20 mouse cellular contexts compared by ENCODE assay signal in genomic region chr16:7529811-7530210, GRCm38 (mm10).
DNase-seq lines count a peak whose midpoint lies in the region; ATAC-seq and TF ChIP-seq lines count a peak whose summit lies in the region.
"Had no signal": no experiment of that assay in that cellular context is flagged by ENCODE, and none has a peak within 500 bp of the region (broad histone marks: within the 10 kb centered on the region; RNA-seq: fewer than 3 reads in every experiment).

No protein-coding gene starts in this region.

- peak overlapping the region; percentile 70; the same call in 1 of the 2 replicates for H3K27ac ChIP-seq in midbrain, embryonic 15.5 days
- no peak overlapping the region for H3K27ac ChIP-seq in midbrain, embryonic 13.5 days
- H3K27ac ChIP-seq in neural tube, embryonic 13.5 days (replicated peaks): peak overlapping the region; percentile 90
- H3K27ac ChIP-seq in neural tube, embryonic 15.5 days (replicated peaks): no peak overlapping the region
- H3K27ac ChIP-seq: embryonic facial prominence, embryonic 13.5 days; embryonic facial prominence, embryonic 15.5 days; forebrain, embryonic 10.5 days had no signal

- peaks cover 17% of the 10 kb centered on the region for H3K4me1 ChIP-seq in midbrain, embryonic 15.5 days
- peaks cover 18% of the 10 kb centered on the region for H3K4me1 ChIP-seq in midbrain, embryonic 13.5 days (replicated peaks)
- H3K4me1 ChIP-seq in neural tube, embryonic 13.5 days (replicated peaks): peaks cover 33% of the 10 kb centered on the region
- peaks cover 23% of the 10 kb centered on the region for H3K4me1 ChIP-seq in neural tube, embryonic 15.5 days
- no peaks in the 10 kb centered on the region for H3K4me1 ChIP-seq in lung, adult 2 months (ENCODE audit: control insufficient read depth, insufficient read depth, low read length)

- DNase-seq in lung, adult 2 months: no peak
- DNase-seq: adrenal gland, adult 2 months; adrenal gland, postnatal 10 days; adrenal gland, postnatal 25 days; cerebellum, adult 11 months; cerebellum, adult 18-20 months; cerebellum, adult 8-10 months; cerebellum, adult 9-11 months; cerebellum, postnatal 14 days; cerebellum, postnatal 36 days; embryo, embryonic 11 days had no signal

- H3K9ac ChIP-seq in midbrain, embryonic 15.5 days: no peak overlapping the region
- H3K9ac ChIP-seq in midbrain, embryonic 13.5 days (replicated peaks): no peak overlapping the region
- no peak overlapping the region for H3K9ac ChIP-seq in neural tube, embryonic 13.5 days
- no peak overlapping the region for H3K9ac ChIP-seq in neural tube, embryonic 15.5 days (replicated peaks)
- H3K9ac ChIP-seq: embryonic facial prominence, embryonic 13.5 days; embryonic facial prominence, embryonic 15.5 days; forebrain, embryonic 12.5 days had no signal

- no peak for TF ChIP-seq POLR2A in lung, adult 2 months (IDR thresholded peaks at IDR 0.05; ENCODE audit: borderline replicate concordance, extremely low read depth, low read depth, low read length)

- TF ChIP-seq CTCF in lung, adult 2 months (IDR thresholded peaks at IDR 0.05; ENCODE audit: insufficient read depth, low read length): no peak

- no peak for ATAC-seq in midbrain, embryonic 15.5 days (replicated peaks)
- ATAC-seq in midbrain, embryonic 13.5 days: no peak
- ATAC-seq in neural tube, embryonic 13.5 days (ENCODE audit: low read depth): 0 out of 2 replicates have a peak, but pooled peaks have one; percentile 51
- no peak for ATAC-seq in neural tube, embryonic 15.5 days (ENCODE audit: low FRiP score)

- 85% methylated on average over 2 of the region's 2 CpGs for WGBS in midbrain, embryonic 15.5 days
- whole genome bisulfite sequencing in midbrain, embryonic 13.5 days: 85% methylated on average over 2 of the region's 2 CpGs
- 35% methylated on average over 2 of the region's 2 CpGs for WGBS in neural tube, embryonic 13.5 days
- WGBS in neural tube, embryonic 15.5 days: 31% methylated on average over 2 of the region's 2 CpGs
- WGBS in lung, adult 2 months: 88% methylated on average over 2 of the region's 2 CpGs

- no peaks in the 10 kb centered on the region for H3K9me3 ChIP-seq in midbrain, embryonic 15.5 days
- no peaks in the 10 kb centered on the region for H3K9me3 ChIP-seq in midbrain, embryonic 13.5 days
- H3K9me3 ChIP-seq in neural tube, embryonic 13.5 days: no peaks in the 10 kb centered on the region
- no peaks in the 10 kb centered on the region for H3K9me3 ChIP-seq in neural tube, embryonic 15.5 days (replicated peaks)
- H3K9me3 ChIP-seq: embryonic facial prominence, embryonic 13.5 days; embryonic facial prominence, embryonic 15.5 days; forebrain, embryonic 10.5 days; forebrain, embryonic 12.5 days had no signal

- H3K36me3 ChIP-seq in midbrain, embryonic 15.5 days (replicated peaks): no peaks in the 10 kb centered on the region
- no peaks in the 10 kb centered on the region for H3K36me3 ChIP-seq in midbrain, embryonic 13.5 days
- H3K36me3 ChIP-seq in neural tube, embryonic 13.5 days: no peaks in the 10 kb centered on the region
- no peaks in the 10 kb centered on the region for H3K36me3 ChIP-seq in neural tube, embryonic 15.5 days
- H3K36me3 ChIP-seq: embryonic facial prominence, embryonic 13.5 days; embryonic facial prominence, embryonic 15.5 days; forebrain, embryonic 10.5 days; forebrain, embryonic 12.5 days had no signal

- H3K27me3 ChIP-seq in midbrain, embryonic 15.5 days (replicated peaks): no peaks in the 10 kb centered on the region
- H3K27me3 ChIP-seq in midbrain, embryonic 13.5 days: no peaks in the 10 kb centered on the region
- H3K27me3 ChIP-seq in neural tube, embryonic 13.5 days: no peaks in the 10 kb centered on the region
- H3K27me3 ChIP-seq in neural tube, embryonic 15.5 days (replicated peaks): no peaks in the 10 kb centered on the region
- H3K27me3 ChIP-seq: embryonic facial prominence, embryonic 13.5 days; embryonic facial prominence, embryonic 15.5 days had no signal

- H3K4me2 ChIP-seq in midbrain, embryonic 15.5 days: no peak overlapping the region
- no peak overlapping the region for H3K4me2 ChIP-seq in midbrain, embryonic 13.5 days (replicated peaks)
- no peak overlapping the region for H3K4me2 ChIP-seq in neural tube, embryonic 13.5 days
- no peak overlapping the region for H3K4me2 ChIP-seq in neural tube, embryonic 15.5 days
- H3K4me2 ChIP-seq: embryonic facial prominence, embryonic 13.5 days; embryonic facial prominence, embryonic 15.5 days; forebrain, embryonic 12.5 days had no signal

- no peak overlapping the region for H3K4me3 ChIP-seq in midbrain, embryonic 15.5 days
- no peak overlapping the region for H3K4me3 ChIP-seq in midbrain, embryonic 13.5 days (replicated peaks)
- H3K4me3 ChIP-seq in neural tube, embryonic 13.5 days: no peak overlapping the region
- H3K4me3 ChIP-seq in neural tube, embryonic 15.5 days (replicated peaks): no peak overlapping the region
- no peak overlapping the region for H3K4me3 ChIP-seq in lung, adult 2 months (replicated peaks; ENCODE audit: extremely low read depth, low read depth, low read length)
- H3K4me3 ChIP-seq: embryonic facial prominence, embryonic 13.5 days; embryonic facial prominence, embryonic 15.5 days; erythroblast, embryonic 14.5 days; forebrain, embryonic 10.5 days; forebrain, embryonic 12.5 days had no signal

Comparison
In these comparisons a context has a peak if more than half of its experiments do, and no peak if none do; other contexts are left out.
1. H3K27ac ChIP-seq: peak in midbrain, embryonic 15.5 days (single experiment) and neural tube, embryonic 13.5 days (single experiment); none in midbrain, embryonic 13.5 days (single experiment) and neural tube, embryonic 15.5 days (single experiment).